Mouse (Mus musculus) neutrophil, adult 59 days (primary cell): Measurements from ENCODE around the gene Fkbp11. TPM values are rescaled to one million over a fixed set of nuclear protein-coding genes. Genes with fewer than 3 reads are reported as not detected.

ENCODE experiments used
- total RNA-seq, 2 experiments: library from RNA; stranded (reverse); gene quantifications; 1 replicate in 1 of 2; 2 replicates in 1 of 2; pipeline ENCODE4 v1.2.4; 2023

The Fkbp11 gene
- 1 to 10 TPM; 2.9 to 5.6 TPM for total RNA-seq

GRCm38 (mm10) chr15:98727443-98728321, at the start of gene Fkbp11:
TSS of gene Fkbp11 (minus strand) at chr15:98728198.

GRCm38 (mm10) chr15:98777762-98778161, 49.8 kb upstream of the Fkbp11 start, which contains the start of gene Wnt10b:
TSS of gene Wnt10b (minus strand) at chr15:98778150.

GRCm38 (mm10) chr15:98762670-98763529, 34.9 kb upstream of the Fkbp11 start, which contains the start of gene Arf3:
TSS of gene Arf3 (minus strand) at chr15:98763214.

GRCm38 (mm10) chr15:98707766-98708372, 20.1 kb downstream of the Fkbp11 start, which contains the start of gene Ccdc65:
TSS of gene Ccdc65 (plus strand) at chr15:98708207.

GRCm38 (mm10) chr15:98676940-98677728, 50.9 kb downstream of the Fkbp11 start, which contains the start of gene Rnd1:
TSS of gene Rnd1 (minus strand) at chr15:98677461.

Other genes starting within 250 kb of the Fkbp11 start
- gene Lalba, start 245.5 kb downstream of the Fkbp11 start, total RNA-seq, result not detected
- gene Olfr279, start 235.8 kb downstream of the Fkbp11 start, total RNA-seq, result not detected
- 10 to 100 TPM; 23.4 to 27.4 TPM for gene Kansl2, start 193.9 kb downstream of the Fkbp11 start, total RNA-seq
- 10 to 100 TPM; 74.8 to 80.2 TPM for gene Ccnt1, start 157.3 kb downstream of the Fkbp11 start, total RNA-seq
- not detected for gene 4930415O20Rik, start 157.2 kb downstream of the Fkbp11 start, total RNA-seq
- gene Adcy6, start 118.1 kb downstream of the Fkbp11 start, total RNA-seq, result 1 to 10 TPM; 2.9 to 4.5 TPM
- under 1 TPM in 1 of 2 experiments, not detected in 1; 0.29 TPM for gene Cacnb3, start 97.4 kb downstream of the Fkbp11 start, total RNA-seq
- gene Ddx23, start 65.3 kb downstream of the Fkbp11 start, total RNA-seq, result 10 to 100 TPM; 60.6 to 65.7 TPM
- 10 to 100 TPM; 10.4 to 15.7 TPM for gene Rnd1, start 50.7 kb downstream of the Fkbp11 start, total RNA-seq
- not detected for gene Ccdc65, start 20.0 kb downstream of the Fkbp11 start, total RNA-seq
- 10 to 100 TPM; 74.4 to 80.4 TPM for gene Arf3, start 35.0 kb upstream of the Fkbp11 start, total RNA-seq
- under 1 TPM in 1 of 2 experiments, not detected in 1; 0.31 TPM for gene Wnt10b, start 50.0 kb upstream of the Fkbp11 start, total RNA-seq
- not detected for gene Wnt1, start 61.7 kb upstream of the Fkbp11 start, total RNA-seq
- not detected for gene Ddn, start 81.3 kb upstream of the Fkbp11 start, total RNA-seq
- gene Prkag1, start 103.3 kb upstream of the Fkbp11 start, total RNA-seq, result 100 to 1,000 TPM; 114 to 118 TPM
- 100 to 1,000 TPM; 126 to 127 TPM for gene Kmt2d, start 143.0 kb upstream of the Fkbp11 start, total RNA-seq
- gene Rhebl1, start 166.3 kb upstream of the Fkbp11 start, total RNA-seq, result 1 to 10 TPM; 2.6 to 4.1 TPM
- gene Dhh, start 170.3 kb upstream of the Fkbp11 start, total RNA-seq, result not detected
- gene Lmbr1l, start 190.0 kb upstream of the Fkbp11 start, total RNA-seq, result 10 to 100 TPM; 89.1 to 93.1 TPM
- 100 to 1,000 TPM; 328 to 352 TPM for gene Tuba1b, start 206.4 kb upstream of the Fkbp11 start, total RNA-seq
- not detected for gene Gm49450, start 225.4 kb upstream of the Fkbp11 start, total RNA-seq
- gene Tuba1a, start 225.5 kb upstream of the Fkbp11 start, total RNA-seq, result 100 to 1,000 TPM; 100 to 111 TPM